Mouse (Mus musculus) liver, adult 2 months (tissue): ENCODE data around the gene Stk10. TPM values are rescaled to one million over a fixed set of nuclear protein-coding genes. Genes with fewer than 3 reads are reported as not detected.

Experiments used
- DNase-seq: peaks from one replicate; pipeline ENCODE4 v3.0.0-alpha.2; 2011; ENCODE audit warnings: low read depth, low spot score; ENCODE audit errors: extremely low read depth
- H3K27ac ChIP-seq: fragments of 200-500 bp; replicated peaks from 2 replicates; pipeline ENCODE4 v1.5.1; 2012; ENCODE audit warnings: low read depth, mild to moderate bottlenecking, control low read depth, inconsistent platforms, low read length; ENCODE audit not compliant: insufficient read depth
- H3K27me3 ChIP-seq: fragments of 200-500 bp; 2 replicates; pipeline ENCODE4 v1.6.1; 2012; ENCODE audit warnings: mild to moderate bottlenecking, moderate library complexity, low read length, inconsistent platforms; ENCODE audit not compliant: control insufficient read depth, insufficient read depth
- H3K36me3 ChIP-seq: fragments of 200-500 bp; 2 replicates; pipeline ENCODE4 v1.6.1; 2012; ENCODE audit warnings: low read length, inconsistent platforms; ENCODE audit not compliant: control insufficient read depth, insufficient read depth
- H3K4me1 ChIP-seq: fragments of 200-500 bp; 2 replicates; pipeline ENCODE4 v1.6.1; 2011; ENCODE audit warnings: low read length; ENCODE audit not compliant: control insufficient read depth, insufficient read depth
- H3K4me3 ChIP-seq: fragments of 200-500 bp; 2 replicates; pipeline ENCODE4 v1.5.1; 2011; ENCODE audit warnings: low read depth, mild to moderate bottlenecking, control low read depth, low read length, moderate library complexity; ENCODE audit not compliant: insufficient read depth
- H3K79me2 ChIP-seq: fragments of 200-500 bp; 2 replicates; pipeline ENCODE4 v1.6.1; 2012; ENCODE audit warnings: inconsistent platforms, mild to moderate bottlenecking, low read length, moderate library complexity; ENCODE audit not compliant: control insufficient read depth, insufficient read depth
- H3K9ac ChIP-seq: fragments of 200-500 bp; 2 replicates; pipeline ENCODE4 v1.6.1; 2012; ENCODE audit warnings: low read depth, mild to moderate bottlenecking, control low read depth, inconsistent platforms, low read length
- CTCF ChIP-seq: fragments of 200-500 bp; IDR thresholded peaks from 2 replicates; pipeline ENCODE4 v1.5.1; 2011; ENCODE audit warnings: low read depth, low read length, control low read depth
- POLR2A ChIP-seq: fragments of 200-500 bp; IDR thresholded peaks from 2 replicates; pipeline ENCODE4 v1.6.1; 2011; ENCODE audit warnings: low read length, control low read depth; ENCODE audit not compliant: insufficient read depth; ENCODE audit errors: extremely low read depth
- WGBS: fragments of 180-500 bp; shearing (Covaris S2); methylation state at CpG from one replicate; pipeline ENCODE4 v1.1.7; 2018; 5-methylcytosine and 5-hydroxymethylcytosine counted together
- polyA plus RNA-seq: library from polyadenylated mRNA; depleted of rRNA; stranded (reverse); fragments of >200 nt; gene quantifications from 2 replicates; pipeline ENCODE4 v1.2.3, GENCODE M21; 2012
- total RNA-seq: library from RNA; depleted of rRNA; stranded (reverse); fragments of >200 nt; gene quantifications from 2 replicates; pipeline ENCODE4 v1.2.3, GENCODE M21; 2014

Stk10 gene
- total and polyA plus RNA-seq, 2 experiments, result 2.0 to 2.4 TPM

DNA sequence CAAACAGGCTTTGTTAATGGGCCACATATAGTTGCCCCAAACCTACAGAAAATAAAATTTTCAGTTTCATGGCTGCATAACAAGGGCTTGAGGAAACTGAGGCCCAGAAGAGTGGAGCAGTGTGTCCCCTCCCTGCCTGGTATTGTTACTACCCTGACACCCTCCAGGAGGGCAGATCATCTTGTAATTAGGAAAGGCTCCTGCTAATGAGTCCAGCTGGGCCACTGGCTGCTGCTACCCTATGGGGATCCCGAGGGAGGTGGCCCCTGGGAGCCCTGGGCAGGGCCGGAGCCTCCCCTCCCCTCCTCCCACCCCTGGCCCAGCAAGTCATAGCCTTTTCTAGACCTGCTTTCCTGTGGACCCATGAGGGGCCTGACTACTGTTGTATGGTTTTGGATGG, 47.9 kb downstream of the Stk10 start:
- TF ChIP-seq CTCF, result no peak
- TF ChIP-seq POLR2A, result no peak
- H3K36me3 ChIP-seq, result no peaks in the 10 kb centered on the region
- WGBS, result 67% methylated on average over 2 of the region's 2 CpGs

DNA sequence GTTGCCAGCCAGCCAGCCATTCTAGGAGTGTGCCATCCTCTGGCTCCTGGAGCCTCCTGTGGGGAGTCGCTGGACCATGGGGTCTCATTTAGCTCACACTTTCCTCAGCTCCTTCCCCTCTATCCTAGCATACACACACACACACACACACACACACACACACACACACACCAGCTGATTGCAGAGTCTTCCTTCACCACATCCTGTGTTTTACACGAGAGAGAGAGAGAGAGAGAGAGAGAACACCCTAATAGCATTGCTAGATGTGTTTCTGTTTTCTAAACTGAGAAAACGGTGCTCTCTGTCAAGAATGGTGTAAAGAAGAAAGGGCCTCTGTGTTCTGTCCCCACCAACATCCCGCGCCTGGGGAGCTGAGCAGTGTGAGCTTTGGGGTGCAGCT, 49.7 kb downstream of the Stk10 start:
- Histone ChIP-seq H3K4me3 (no peak overlapping the region), H3K27me3 (no peaks in the 10 kb centered on the region), H3K9ac (no peak overlapping the region), H3K36me3 (no peaks in the 10 kb centered on the region), H3K4me1 (no peaks in the 10 kb centered on the region), H3K79me2 (no peaks in the 10 kb centered on the region), H3K27ac (no peak overlapping the region)
- 72% methylated on average over 5 of the region's 5 CpGs for WGBS
- TF ChIP-seq CTCF (no peak), POLR2A (no peak)
- no peak for DNase-seq

More for the DNA sequence above, 47.9 kb downstream of the Stk10 start:
- no peak for DNase-seq
- H3K4me3 ChIP-seq, result no peak overlapping the region
- H3K9ac ChIP-seq, result no peak overlapping the region
- no peaks in the 10 kb centered on the region for H3K27me3 ChIP-seq
- H3K27ac ChIP-seq, result no peak overlapping the region
- no peaks in the 10 kb centered on the region for H3K4me1 ChIP-seq
- H3K79me2 ChIP-seq, result no peaks in the 10 kb centered on the region

DNA sequence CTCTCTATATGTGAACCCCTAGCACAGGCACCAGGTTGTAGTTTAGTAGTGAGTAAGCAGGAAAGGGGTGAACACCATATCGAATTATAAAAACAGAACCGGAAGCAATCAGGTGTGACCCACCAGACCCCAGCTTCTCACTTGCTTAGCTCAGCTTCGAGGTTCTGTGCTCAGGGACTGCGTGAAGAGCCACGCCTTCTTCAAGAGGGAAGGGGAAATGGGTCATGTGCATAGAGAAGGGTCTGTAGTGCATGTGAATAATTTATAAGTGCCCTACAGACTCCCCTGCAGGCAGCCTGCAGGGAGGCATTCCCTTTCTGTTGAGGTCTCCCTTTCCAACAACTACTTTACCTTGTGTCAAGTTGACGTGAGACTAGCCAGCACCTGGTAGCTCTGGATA, 52.9 kb downstream of the Stk10 start:
- 75% methylated on average over 6 of the region's 6 CpGs for WGBS
- DNase-seq, result no peak
- Histone ChIP-seq H3K9ac (no peak overlapping the region), H3K36me3 (no peaks in the 10 kb centered on the region), H3K27ac (no peak overlapping the region), H3K79me2 (no peaks in the 10 kb centered on the region), H3K4me1 (no peaks in the 10 kb centered on the region), H3K4me3 (no peak overlapping the region), H3K27me3 (no peaks in the 10 kb centered on the region)
- TF ChIP-seq CTCF, result no peak
- no peak for TF ChIP-seq POLR2A

DNA sequence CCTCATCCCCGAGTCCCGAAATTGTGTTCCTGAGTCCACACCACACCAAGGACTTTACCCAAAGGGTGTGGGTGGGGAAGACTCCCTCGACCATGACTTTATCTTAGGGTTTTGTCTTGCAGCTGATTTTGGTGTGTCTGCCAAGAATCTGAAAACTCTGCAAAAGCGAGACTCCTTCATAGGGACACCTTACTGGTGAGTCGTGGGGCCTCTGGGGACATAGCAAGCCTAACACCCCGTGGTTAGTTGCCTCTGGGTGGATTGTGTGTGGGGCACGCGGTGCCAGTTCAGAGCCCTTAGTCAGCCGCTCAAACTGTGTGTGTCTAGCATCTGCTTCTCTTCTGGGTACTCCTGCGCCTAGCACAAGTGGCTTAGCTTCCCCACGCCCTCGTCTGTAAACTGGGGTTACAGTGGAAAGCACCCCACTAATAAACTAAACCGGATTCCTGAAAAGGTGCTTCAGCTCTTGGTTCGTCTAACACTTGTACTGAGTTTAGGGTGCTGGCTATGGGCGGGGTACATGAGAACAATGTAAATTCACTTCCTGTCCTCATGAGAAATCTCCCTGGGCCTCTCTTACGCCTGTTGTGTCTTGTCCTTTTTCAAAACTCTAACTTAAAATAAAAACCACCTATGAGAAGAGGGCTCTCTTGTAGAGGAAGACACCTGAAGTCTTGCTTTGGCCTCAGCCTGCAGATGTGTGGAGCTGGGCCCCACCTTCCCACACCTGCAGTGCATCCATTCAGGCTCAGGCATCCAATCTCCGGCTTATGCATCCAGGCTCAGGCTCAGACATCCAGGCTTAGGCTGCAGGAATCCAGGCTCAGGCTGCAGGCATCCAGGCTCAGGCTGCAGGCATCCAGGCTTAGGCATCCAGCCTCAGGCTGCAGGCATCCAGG, 54.3 kb downstream of the Stk10 start:
- Histone ChIP-seq H3K79me2 (no peaks in the 10 kb centered on the region), H3K27ac (no peak overlapping the region), H3K4me1 (no peaks in the 10 kb centered on the region), H3K9ac (no peak overlapping the region), H3K4me3 (no peak overlapping the region), H3K27me3 (no peaks in the 10 kb centered on the region), H3K36me3 (no peaks in the 10 kb centered on the region)
- DNase-seq, result no peak
- no peak for TF ChIP-seq POLR2A
- TF ChIP-seq CTCF, result no peak
- 81% methylated on average over 17 of the region's 17 CpGs for WGBS

DNA sequence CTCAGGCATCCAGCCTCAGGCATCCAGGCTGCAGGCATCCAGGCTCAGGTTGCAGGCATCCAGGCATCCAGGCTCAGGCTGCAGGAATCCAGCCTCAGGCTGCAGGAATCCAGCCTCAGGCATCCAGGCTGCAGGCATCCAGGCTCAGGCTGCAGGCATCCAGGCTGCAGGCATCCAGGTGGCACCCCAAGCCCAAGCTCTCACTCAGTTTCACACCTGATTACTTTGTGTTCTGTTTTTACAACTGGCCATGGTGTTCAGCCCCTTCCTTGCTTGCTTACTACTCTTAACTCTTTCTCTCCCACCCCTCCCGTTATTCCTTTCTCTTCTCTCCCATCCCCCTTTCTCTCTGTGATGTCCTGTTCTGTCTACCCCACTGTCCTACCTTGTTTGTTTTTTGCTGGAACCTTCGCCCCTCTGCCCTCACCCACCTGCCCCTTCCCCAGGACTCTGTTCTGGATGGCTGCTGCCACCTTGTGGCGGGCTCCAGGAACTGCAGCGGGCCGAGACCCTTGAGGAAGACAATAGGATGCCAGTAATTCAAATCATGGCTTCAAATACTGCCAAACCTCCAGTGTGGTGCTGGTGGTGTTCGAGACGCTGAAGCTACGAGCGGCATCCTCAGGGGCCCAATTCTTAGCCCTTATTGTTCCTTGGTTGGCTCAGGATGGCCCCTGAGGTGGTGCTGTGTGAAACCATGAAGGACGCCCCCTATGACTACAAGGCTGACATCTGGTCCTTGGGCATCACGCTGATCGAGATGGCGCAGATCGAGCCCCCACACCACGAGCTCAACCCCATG, 55.2 kb downstream of the Stk10 start:
- DNase-seq, result no peak
- H3K36me3 ChIP-seq, result no peaks in the 10 kb centered on the region
- peak; percentile 95 for TF ChIP-seq CTCF
- TF ChIP-seq POLR2A, result 0 out of 2 replicates have a peak, but pooled peaks have one; percentile 7
- no peak overlapping the region for H3K9ac ChIP-seq
- no peak overlapping the region for H3K4me3 ChIP-seq
- H3K4me1 ChIP-seq, result no peaks in the 10 kb centered on the region
- no peaks in the 10 kb centered on the region for H3K27me3 ChIP-seq
- no peak overlapping the region for H3K27ac ChIP-seq
- no peaks in the 10 kb centered on the region for H3K79me2 ChIP-seq
- 31% methylated on average over 15 of the region's 15 CpGs for WGBS

DNA sequence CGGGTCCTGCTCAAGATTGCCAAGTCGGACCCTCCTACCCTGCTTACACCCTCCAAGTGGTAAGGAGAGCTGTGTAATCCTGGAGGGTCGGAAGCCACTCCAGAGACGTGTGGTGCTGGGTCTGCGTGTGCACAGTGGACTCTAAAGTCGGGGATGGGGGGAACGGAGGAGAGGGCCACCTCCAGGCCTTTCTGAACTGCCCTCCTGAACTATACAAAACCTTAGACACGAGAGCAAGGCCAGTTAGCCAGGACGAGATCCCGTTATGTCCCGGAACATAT, 55.7 kb downstream of the Stk10 start:
- 78% methylated on average over 11 of the region's 11 CpGs for WGBS
- Histone ChIP-seq H3K27ac (no peak overlapping the region), H3K4me1 (no peaks in the 10 kb centered on the region), H3K27me3 (no peaks in the 10 kb centered on the region), H3K4me3 (no peak overlapping the region), H3K9ac (no peak overlapping the region), H3K36me3 (no peaks in the 10 kb centered on the region), H3K79me2 (no peaks in the 10 kb centered on the region)
- no peak for DNase-seq
- TF ChIP-seq CTCF, result no peak
- no peak for TF ChIP-seq POLR2A
